Mouse (Mus musculus) cerebellum, adult 9-11 months (tissue): ENCODE measurements around the gene Ift57.

Source experiments
- DNase-seq: peaks from one replicate; pipeline ENCODE4 v3.0.0; 2022

The Ift57 gene

GRCm38 (mm10) chr16:49796271-49796670 is 97.2 kb downstream of the Ift57 start:
- DNase-seq = no peak

DNA sequence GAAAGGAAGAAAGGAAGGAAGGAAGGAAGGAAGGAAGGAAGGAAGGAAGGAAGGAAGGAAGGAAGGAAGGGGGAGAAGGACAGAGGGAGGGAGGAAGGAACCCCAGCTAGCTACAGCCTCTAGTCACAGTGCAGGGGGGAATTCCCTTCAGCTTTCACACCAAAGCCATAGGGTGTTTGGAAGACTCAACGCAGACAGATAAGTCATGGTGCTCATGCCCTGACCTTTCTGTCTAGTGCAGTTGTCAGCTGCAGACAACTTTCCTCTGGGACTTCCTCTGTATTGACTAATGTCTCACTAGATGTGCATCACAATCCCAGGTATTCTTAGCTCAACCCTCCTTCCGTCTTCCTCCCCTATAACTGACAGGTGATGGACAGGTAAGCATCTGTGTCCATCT is 97.9 kb downstream of the Ift57 start:
- no peak for DNase-seq

- no peak for DNase-seq
Observed at GRCm38 (mm10) chr16:49798790-49799189, 99.8 kb downstream of the Ift57 start.

DNA sequence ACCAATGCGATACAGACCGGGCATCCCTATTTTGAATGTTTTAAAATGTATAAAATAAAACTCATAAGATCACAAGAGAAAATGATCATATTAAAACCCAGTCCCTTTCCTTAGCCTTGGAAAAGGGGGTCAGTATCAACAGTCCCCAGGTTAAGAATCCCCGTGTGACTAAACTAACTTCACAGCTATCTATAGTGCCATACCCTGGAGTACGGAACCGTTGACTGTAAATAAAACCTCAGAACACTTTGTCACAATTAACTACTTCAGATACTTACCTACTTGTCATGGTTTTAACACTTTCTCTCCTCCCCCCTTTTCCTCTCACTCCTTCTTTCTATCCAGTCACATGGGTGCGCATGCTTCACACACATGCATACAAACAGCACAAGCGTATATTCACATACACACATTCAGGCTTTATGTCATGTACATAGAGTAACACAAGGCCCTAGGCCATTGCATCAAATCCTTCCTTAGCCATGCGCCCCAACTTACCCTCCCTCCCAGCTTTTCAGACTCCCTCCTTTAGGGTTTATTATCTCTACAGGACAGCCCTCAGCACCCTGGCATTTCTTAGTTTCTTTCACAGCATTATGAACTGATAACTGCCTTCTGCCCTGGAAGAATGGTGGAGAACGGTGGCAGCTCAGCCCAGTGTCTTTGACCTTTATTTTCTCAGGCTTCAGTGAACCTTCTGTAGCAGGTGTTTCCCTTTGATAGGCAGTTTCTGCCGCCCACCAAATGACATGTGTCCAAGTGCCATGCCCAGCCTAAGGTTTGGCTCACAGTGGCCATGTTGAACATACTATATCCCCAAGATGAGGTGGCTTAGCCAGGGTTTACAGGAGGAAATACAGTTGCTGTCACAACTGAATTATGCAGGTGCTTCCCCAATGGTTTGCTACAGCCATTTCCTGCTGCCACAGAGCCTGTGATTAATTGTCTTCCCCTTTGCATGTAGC is 100.8 kb downstream of the Ift57 start, which contains the start of gene Cd47:
TSS of gene Cd47 (plus strand) at position 937 of the 965 bp plus-strand sequence.
- no peak for DNase-seq

DNA sequence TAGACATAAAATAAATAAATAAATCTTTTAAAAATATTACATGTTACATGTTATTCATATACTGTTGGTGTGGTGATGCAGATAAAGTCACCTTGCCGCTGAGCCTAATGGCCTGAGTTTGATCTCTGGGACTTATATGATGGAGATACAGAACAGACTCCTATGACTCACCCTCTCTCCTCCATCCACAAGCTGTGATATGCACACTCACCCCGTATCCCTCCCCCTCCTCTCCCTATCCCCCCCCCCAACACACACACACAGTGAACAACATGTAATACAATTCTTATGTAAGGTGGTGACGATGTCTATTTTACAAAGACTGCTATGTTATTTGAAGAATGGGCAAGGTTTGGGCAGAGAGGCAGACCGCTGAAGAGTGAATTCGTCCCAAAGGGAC is 102.0 kb downstream of the Ift57 start:
- no peak for DNase-seq

DNA sequence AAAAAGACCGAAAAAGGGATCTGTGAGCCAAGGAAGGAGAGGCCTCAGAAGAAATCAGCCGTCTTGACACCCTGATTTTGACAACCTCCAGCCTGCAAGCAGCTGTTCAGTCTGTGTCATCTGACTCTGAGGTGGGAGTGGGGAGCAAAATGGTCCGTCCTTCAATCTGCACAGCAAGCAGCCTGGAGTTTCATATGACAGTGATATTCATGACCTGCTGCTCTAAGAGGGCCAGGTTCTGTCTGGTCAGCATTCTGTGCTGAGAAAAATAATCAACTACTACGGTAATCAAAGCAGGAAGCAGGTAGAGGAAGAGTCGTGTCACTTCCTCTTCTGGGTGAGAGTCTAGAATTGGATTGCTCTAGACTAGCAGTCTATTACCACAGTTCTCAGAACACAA is 102.4 kb downstream of the Ift57 start:
- DNase-seq = no peak

DNA sequence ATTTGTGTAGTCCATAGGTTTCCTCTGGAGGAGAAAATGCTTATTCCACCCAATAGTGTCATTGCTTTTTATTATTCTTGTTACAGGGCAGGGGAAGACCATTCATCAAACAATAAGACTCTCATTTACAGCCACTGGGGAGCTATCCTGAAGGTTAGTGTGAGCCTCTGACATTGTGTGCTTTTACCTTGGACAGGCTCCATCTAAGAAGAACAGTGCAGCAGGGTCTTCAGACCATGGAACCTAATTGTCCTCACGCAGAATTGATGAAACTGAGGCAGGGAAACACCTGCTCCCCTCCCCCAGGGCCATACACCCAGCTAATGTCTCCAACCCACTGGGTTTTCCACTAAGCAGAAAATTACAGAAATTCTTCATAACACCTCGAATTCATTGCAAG is 104.0 kb downstream of the Ift57 start:
- DNase-seq = no peak

- DNase-seq = no peak
Observed at GRCm38 (mm10) chr16:49803932-49804461, 105.0 kb downstream of the Ift57 start.

DNA sequence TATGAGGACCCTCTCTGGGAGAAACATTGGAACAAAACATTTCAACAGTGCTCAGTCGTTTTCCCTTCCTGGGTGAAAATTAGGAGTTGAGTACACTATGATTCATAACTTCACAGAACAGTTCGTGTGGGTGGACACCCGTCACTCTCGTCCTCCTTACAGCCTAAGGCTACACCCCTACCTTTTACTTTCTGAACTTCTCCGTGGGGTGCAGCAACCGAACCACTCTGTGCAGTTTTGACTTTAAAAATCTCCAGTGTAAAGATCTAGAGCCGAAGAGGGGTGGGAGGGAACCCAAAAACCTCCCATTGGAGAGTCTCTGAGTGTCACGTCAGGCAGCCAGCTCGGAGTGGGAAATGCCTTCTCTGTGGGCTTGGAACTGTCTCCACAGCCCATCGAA is 107.9 kb downstream of the Ift57 start:
- no peak for DNase-seq

DNA sequence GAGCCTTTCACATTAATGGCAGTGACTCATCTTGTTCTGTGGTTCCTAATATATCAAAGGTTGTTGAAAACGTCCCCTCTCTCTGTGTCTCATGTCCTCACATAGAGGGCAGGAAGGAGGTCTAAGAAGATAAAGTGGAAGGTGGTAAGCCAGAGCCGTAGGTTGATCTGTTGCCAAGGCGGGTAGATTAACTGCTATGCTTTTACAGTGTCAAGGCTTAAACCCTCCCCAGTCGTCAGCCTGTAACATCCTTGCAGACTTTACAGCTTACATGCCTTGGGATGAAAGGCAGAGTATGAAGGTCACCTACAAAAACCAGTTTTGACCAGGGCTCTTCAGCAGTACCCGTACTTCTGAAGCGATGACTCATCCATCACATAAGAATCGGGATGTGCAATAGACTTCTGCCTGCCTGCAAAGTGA is 108.4 kb downstream of the Ift57 start:
- no peak for DNase-seq

DNA sequence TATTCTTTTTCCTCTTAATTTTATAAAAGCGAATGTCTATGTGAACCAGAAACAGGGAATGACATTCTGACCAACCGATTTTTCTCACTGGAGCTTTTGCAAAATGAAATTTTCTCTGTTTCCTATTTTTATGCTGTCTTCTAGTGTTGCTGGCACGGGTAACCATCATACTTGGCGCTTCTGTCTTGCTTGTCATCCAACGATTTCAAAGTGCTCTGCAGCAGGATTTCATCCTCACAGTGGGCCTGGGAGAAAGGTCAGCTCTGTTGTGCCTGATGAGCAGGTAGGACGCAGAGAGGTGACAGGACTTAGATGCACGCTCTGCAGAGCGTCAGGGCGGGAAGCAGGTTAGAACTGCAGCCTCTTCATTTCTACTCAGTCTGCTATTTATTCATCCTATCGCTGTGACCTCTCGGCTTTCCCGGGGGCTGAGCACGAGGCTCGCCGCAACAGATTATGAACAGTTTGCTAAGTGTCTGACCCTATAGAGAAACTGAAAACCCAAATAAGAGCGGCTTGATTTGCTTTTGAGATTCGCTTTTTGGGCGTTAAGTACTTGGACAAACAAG is 108.9 kb downstream of the Ift57 start:
- DNase-seq = no peak

DNA sequence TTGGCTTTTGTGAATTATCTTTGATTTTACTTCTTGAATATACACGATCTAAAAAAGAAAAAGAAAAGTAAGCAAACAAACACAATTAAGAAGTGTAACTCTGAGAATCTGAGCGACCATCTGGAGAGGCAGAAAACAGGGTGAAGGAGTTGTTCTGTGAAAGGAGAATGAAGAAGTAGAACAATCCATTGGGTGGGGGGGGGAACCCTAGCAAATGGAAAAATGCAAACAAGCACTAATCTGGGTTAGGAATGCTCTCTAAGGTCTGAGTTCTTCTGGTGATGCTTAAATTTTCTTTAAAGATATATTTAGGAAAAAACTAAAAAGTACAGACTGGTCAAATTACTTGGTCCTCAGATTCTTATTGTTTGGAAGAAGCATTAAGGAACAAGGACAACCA is 112.9 kb downstream of the Ift57 start:
- no peak for DNase-seq

- DNase-seq = no peak
Observed at GRCm38 (mm10) chr16:49812821-49813616, 114.0 kb downstream of the Ift57 start.

DNA sequence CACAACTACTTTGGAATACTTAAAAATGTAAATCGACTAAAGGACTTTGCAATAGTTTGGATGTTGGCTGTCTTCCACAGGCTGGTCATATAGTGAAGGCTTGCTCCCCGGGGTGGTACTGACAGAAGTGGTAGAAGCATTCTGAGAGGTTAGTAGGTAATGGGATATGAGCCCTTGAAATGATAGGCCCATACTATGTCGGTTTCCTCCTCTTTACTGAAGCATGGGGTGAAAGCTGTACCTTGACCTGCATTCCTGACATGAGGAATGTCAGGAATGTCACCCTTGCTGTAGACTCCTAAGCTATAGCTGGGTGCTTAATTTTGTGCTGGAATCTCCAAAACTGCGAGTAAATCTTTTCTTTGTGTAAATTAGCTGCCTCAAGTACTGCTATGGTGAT is 115.4 kb downstream of the Ift57 start:
- DNase-seq = no peak
